Mouse (Mus musculus) midbrain, embryonic 13.5 days (tissue): ENCODE results near the gene Gpatch8. TPM values are rescaled to one million over a fixed set of nuclear protein-coding genes. Genes with fewer than 3 reads are reported as not detected.

Source experiments
- ATAC-seq: fragments of 200-750 bp; cut with Nextera tagmentation; 2 replicates; pipeline ENCODE4 v1.8.0; 2017; ENCODE audit warnings: mild to moderate bottlenecking, moderate TSS enrichment, moderate library complexity
- H3K27ac ChIP-seq: fragments of 300-500 bp; sonication (generic); 2 replicates; pipeline ENCODE4 v1.5.1; 2015; ENCODE audit warnings: inconsistent platforms, mild to moderate bottlenecking, moderate library complexity
- H3K27me3 ChIP-seq: fragments of 300-500 bp; sonication (generic); 2 replicates; pipeline ENCODE4 v1.6.1; 2015; ENCODE audit warnings: mild to moderate bottlenecking, inconsistent platforms
- H3K36me3 ChIP-seq: fragments of 300-500 bp; sonication (generic); 2 replicates; pipeline ENCODE4 v1.6.1; 2015; ENCODE audit warnings: mild to moderate bottlenecking, inconsistent platforms
- H3K4me1 ChIP-seq: fragments of 300-500 bp; sonication (generic); replicated peaks from 2 replicates; pipeline ENCODE4 v1.6.1; 2015; ENCODE audit warnings: inconsistent platforms
- H3K4me2 ChIP-seq: fragments of 300-500 bp; sonication (generic); replicated peaks from 2 replicates; pipeline ENCODE4 v1.6.1; 2015; ENCODE audit warnings: moderate library complexity, mild to moderate bottlenecking, inconsistent platforms
- H3K4me3 ChIP-seq: fragments of 300-500 bp; sonication (generic); replicated peaks from 2 replicates; pipeline ENCODE4 v1.5.1; 2015; ENCODE audit warnings: mild to moderate bottlenecking, inconsistent platforms
- H3K9ac ChIP-seq: fragments of 300-500 bp; sonication (generic); replicated peaks from 2 replicates; pipeline ENCODE4 v1.6.1; 2015; ENCODE audit warnings: mild to moderate bottlenecking, inconsistent platforms
- H3K9me3 ChIP-seq: fragments of 300-500 bp; sonication (generic); 2 replicates; pipeline ENCODE4 v1.6.1; 2016; ENCODE audit warnings: mild to moderate bottlenecking, inconsistent platforms
- WGBS: fragments of 180-500 bp; shearing (Covaris S2); methylation state at CpG from one replicate; pipeline ENCODE4 v1.1.7; 2015; 5-methylcytosine and 5-hydroxymethylcytosine counted together
- polyA plus RNA-seq: library from polyadenylated mRNA; unstranded; fragments of >200 nt; fragmentation: Nextera tagmentation; extraction: Ambion mirVana; gene quantifications from 2 replicates; pipeline ENCODE4 v1.2.1, GENCODE M21; 2015

Gene Gpatch8
- polyA plus RNA-seq, 1 experiment from 2014 or later: 84.5 TPM

GRCm38 (mm10) chr11:102486733-102487386, 69.3 kb downstream of the Gpatch8 start:
- peaks cover 41% of the 10 kb centered on the region for H3K36me3 ChIP-seq
- H3K9ac ChIP-seq: no peak overlapping the region
- no peaks in the 10 kb centered on the region for H3K9me3 ChIP-seq
- no peaks in the 10 kb centered on the region for H3K27me3 ChIP-seq
- no peak overlapping the region for H3K4me2 ChIP-seq
- WGBS: 73% methylated on average over 11 of the region's 11 CpGs
- H3K4me3 ChIP-seq: no peak overlapping the region
- no peak overlapping the region for H3K27ac ChIP-seq
- no peaks in the 10 kb centered on the region for H3K4me1 ChIP-seq
- peak; percentile 78 for ATAC-seq

- ATAC-seq: no peak
- H3K27ac ChIP-seq: no peak overlapping the region
- no peaks in the 10 kb centered on the region for H3K27me3 ChIP-seq
- H3K4me2 ChIP-seq: no peak overlapping the region
- peaks cover 81% of the 10 kb centered on the region for H3K36me3 ChIP-seq
- no peaks in the 10 kb centered on the region for H3K9me3 ChIP-seq
- 97% methylated on average over 10 of the region's 10 CpGs for WGBS
- no peak overlapping the region for H3K4me3 ChIP-seq
- no peaks in the 10 kb centered on the region for H3K4me1 ChIP-seq
- H3K9ac ChIP-seq: no peak overlapping the region
Measured at GRCm38 (mm10) chr11:102481779-102482178, 74.4 kb downstream of the Gpatch8 start.

- Histone ChIP-seq H3K36me3 (peaks cover 78% of the 10 kb centered on the region), H3K27ac (no peak overlapping the region), H3K4me1 (no peaks in the 10 kb centered on the region), H3K9me3 (no peaks in the 10 kb centered on the region), H3K27me3 (no peaks in the 10 kb centered on the region), H3K4me3 (no peak overlapping the region), H3K4me2 (no peak overlapping the region), H3K9ac (no peak overlapping the region)
- WGBS: 86% methylated on average over 4 of the region's 4 CpGs
- no peak for ATAC-seq
Measured at GRCm38 (mm10) chr11:102480897-102481296, 75.3 kb downstream of the Gpatch8 start.

GRCm38 (mm10) chr11:102480111-102480510, 76.1 kb downstream of the Gpatch8 start:
- H3K9me3 ChIP-seq: no peaks in the 10 kb centered on the region
- no peaks in the 10 kb centered on the region for H3K4me1 ChIP-seq
- H3K4me2 ChIP-seq: no peak overlapping the region
- H3K9ac ChIP-seq: no peak overlapping the region
- H3K27ac ChIP-seq: no peak overlapping the region
- H3K36me3 ChIP-seq: peaks cover 75% of the 10 kb centered on the region
- no peak overlapping the region for H3K4me3 ChIP-seq
- 94% methylated on average over 15 of the region's 15 CpGs for WGBS
- no peaks in the 10 kb centered on the region for H3K27me3 ChIP-seq
- no peak for ATAC-seq

- peaks cover 76% of the 10 kb centered on the region for H3K36me3 ChIP-seq
- H3K27me3 ChIP-seq: no peaks in the 10 kb centered on the region
- no peak overlapping the region for H3K27ac ChIP-seq
- 96% methylated on average over 23 of the region's 23 CpGs for WGBS
- H3K4me3 ChIP-seq: no peak overlapping the region
- H3K9ac ChIP-seq: no peak overlapping the region
- H3K4me2 ChIP-seq: no peak overlapping the region
- H3K9me3 ChIP-seq: no peaks in the 10 kb centered on the region
- no peak for ATAC-seq
- H3K4me1 ChIP-seq: no peaks in the 10 kb centered on the region
Measured at GRCm38 (mm10) chr11:102479581-102479980, 76.6 kb downstream of the Gpatch8 start.

GRCm38 (mm10) chr11:102478671-102479070, 77.5 kb downstream of the Gpatch8 start:
- ATAC-seq: no peak
- 87% methylated on average over 3 of the region's 3 CpGs for WGBS

GRCm38 (mm10) chr11:102475027-102475426, 81.2 kb downstream of the Gpatch8 start:
- no peak overlapping the region for H3K4me2 ChIP-seq
- H3K36me3 ChIP-seq: peaks cover 48% of the 10 kb centered on the region
- no peaks in the 10 kb centered on the region for H3K9me3 ChIP-seq

More at GRCm38 (mm10) chr11:102478671-102479070, 77.5 kb downstream of the Gpatch8 start:
- Histone ChIP-seq H3K4me1 (no peaks in the 10 kb centered on the region), H3K4me2 (no peak overlapping the region), H3K27ac (no peak overlapping the region), H3K36me3 (peaks cover 78% of the 10 kb centered on the region), H3K4me3 (no peak overlapping the region), H3K27me3 (no peaks in the 10 kb centered on the region), H3K9ac (no peak overlapping the region), H3K9me3 (no peaks in the 10 kb centered on the region)

GRCm38 (mm10) chr11:102469648-102470357, 86.4 kb downstream of the Gpatch8 start, which contains the start of gene Itga2b:
Gene Itga2b, minus strand, starts transcription at chr11:102470122.
- no peak within 1 kb of the TSS for H3K9ac ChIP-seq
- WGBS: 77% methylated on average over 11 of the region's 11 CpGs
- no peak within 1 kb of the TSS for H3K4me3 ChIP-seq
- ATAC-seq: no peak
- H3K9me3 ChIP-seq: no peaks in the 10 kb centered on the region
- H3K4me2 ChIP-seq: no peak within 1 kb of the TSS
- peaks cover 14% of the 10 kb centered on the region for H3K27me3 ChIP-seq
- H3K4me1 ChIP-seq: peaks cover 23% of the 10 kb centered on the region
- no peak within 1 kb of the TSS for H3K27ac ChIP-seq
- peaks cover 8% of the 10 kb centered on the region for H3K36me3 ChIP-seq

More at GRCm38 (mm10) chr11:102475027-102475426, 81.2 kb downstream of the Gpatch8 start:
- no peaks in the 10 kb centered on the region for H3K4me1 ChIP-seq
- no peak overlapping the region for H3K27ac ChIP-seq
- ATAC-seq: no peak
- 92% methylated on average over 3 of the region's 3 CpGs for WGBS
- no peak overlapping the region for H3K9ac ChIP-seq
- H3K4me3 ChIP-seq: no peak overlapping the region
- no peaks in the 10 kb centered on the region for H3K27me3 ChIP-seq

- H3K4me2 ChIP-seq: peak overlapping the region; percentile 76
- peak overlapping the region; percentile 48 for H3K4me3 ChIP-seq
- H3K27me3 ChIP-seq: peaks cover 17% of the 10 kb centered on the region
- H3K36me3 ChIP-seq: no peaks in the 10 kb centered on the region
- peaks cover 23% of the 10 kb centered on the region for H3K4me1 ChIP-seq
- peak; percentile 87 for ATAC-seq
- H3K9me3 ChIP-seq: no peaks in the 10 kb centered on the region
- H3K9ac ChIP-seq: peak overlapping the region; percentile 56
- under 1% methylated on average over 36 of the region's 37 CpGs for WGBS
- H3K27ac ChIP-seq: no peak overlapping the region
Measured at GRCm38 (mm10) chr11:102467041-102467631, 89.1 kb downstream of the Gpatch8 start.

- H3K9ac ChIP-seq: peak overlapping the region; percentile 37; the same call in 1 of the 2 replicates
- H3K4me3 ChIP-seq: no peak overlapping the region
- H3K27ac ChIP-seq: no peak overlapping the region
- no peaks in the 10 kb centered on the region for H3K36me3 ChIP-seq
- ATAC-seq: 0 out of 2 replicates have a peak, but pooled peaks have one; percentile 2
- peak overlapping the region; percentile 25; the same call in 1 of the 2 replicates for H3K4me2 ChIP-seq
- no peaks in the 10 kb centered on the region for H3K9me3 ChIP-seq
- 9% methylated on average over 26 of the region's 26 CpGs for WGBS
- H3K4me1 ChIP-seq: peaks cover 23% of the 10 kb centered on the region
- peaks cover 17% of the 10 kb centered on the region for H3K27me3 ChIP-seq
Measured at GRCm38 (mm10) chr11:102465713-102466436, 90.3 kb downstream of the Gpatch8 start.

- Histone ChIP-seq H3K9ac (no peak overlapping the region), H3K27me3 (peaks cover 16% of the 10 kb centered on the region), H3K27ac (no peak overlapping the region), H3K9me3 (no peaks in the 10 kb centered on the region), H3K36me3 (no peaks in the 10 kb centered on the region), H3K4me2 (no peak overlapping the region), H3K4me3 (no peak overlapping the region), H3K4me1 (peaks cover 23% of the 10 kb centered on the region)
- 91% methylated on average over 6 of the region's 6 CpGs for WGBS
- no peak for ATAC-seq
Measured at GRCm38 (mm10) chr11:102464901-102465300, 91.3 kb downstream of the Gpatch8 start.
